8 mouse cellular contexts compared by ENCODE assay signal in the genomic region with DNA sequence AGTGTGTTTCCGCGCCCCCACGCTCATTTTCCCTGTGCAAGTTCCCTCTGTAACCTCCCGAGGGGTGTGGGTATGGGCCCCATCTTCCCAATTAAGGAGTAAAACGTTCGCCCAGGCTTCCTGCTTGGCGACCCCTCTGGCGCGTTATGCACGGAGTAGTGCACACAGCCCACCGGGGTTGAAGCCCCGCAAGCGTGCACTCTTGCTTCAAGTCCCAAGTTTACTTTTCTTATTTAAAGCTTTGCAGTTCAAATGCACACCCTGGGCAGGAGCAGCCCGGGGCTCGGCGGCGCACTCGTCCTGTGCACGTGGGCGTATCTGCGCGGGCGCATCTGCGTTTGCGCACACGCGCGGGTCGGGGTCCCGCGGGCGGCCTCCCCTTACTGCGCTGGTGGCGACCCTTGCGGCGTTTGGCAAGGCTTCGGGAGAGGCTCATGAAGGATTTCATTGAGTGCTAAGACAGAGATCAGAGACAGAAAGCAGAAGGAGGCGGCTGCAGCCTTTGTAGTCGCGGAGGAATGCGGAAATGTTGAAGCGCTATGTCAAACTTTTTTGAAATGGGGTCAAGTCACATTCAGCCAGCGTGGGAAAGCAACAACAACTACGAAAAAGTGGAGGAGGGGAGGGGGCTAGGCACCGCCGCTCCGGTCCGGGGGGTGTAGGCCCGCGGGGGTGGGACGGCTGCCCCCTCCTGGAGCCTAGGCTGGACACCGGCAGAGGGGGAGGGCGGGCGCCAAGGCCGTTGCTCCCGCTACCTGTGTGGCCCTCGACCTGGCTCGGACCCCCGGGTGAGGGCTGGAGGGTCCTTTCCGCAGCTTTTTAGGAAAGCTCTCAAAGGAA. TPM values are rescaled to one million over a fixed set of nuclear protein-coding genes. Genes with fewer than 3 reads are reported as not detected.
DNase-seq lines count a peak whose midpoint lies in the region; ATAC-seq lines count a peak whose summit lies in the region.

No protein-coding gene starts in this region.

- 0 out of 2 replicates have a peak, but pooled peaks have one; percentile 11 for ATAC-seq in cerebellum, adult (ENCODE audit: insufficient number of reproducible peaks, low FRiP score, low TSS enrichment)
- ATAC-seq in common myeloid progenitor, adult 5-6 weeks (replicated peaks; ENCODE audit: low read depth, poor library complexity, severe bottlenecking) = peak; percentile 19
- peak; percentile 20; the same call in 1 of the 2 replicates for ATAC-seq in liver, embryonic 13.5 days (ENCODE audit: low read depth)
- ATAC-seq in stomach, embryonic 16.5 days (ENCODE audit: insufficient read depth, low FRiP score) = peak; percentile 51

- under 1% methylated on average over 60 of the region's 60 CpGs for WGBS in liver, embryonic 13.5 days (ENCODE audit: insufficient replicate concordance)
- whole genome bisulfite sequencing in stomach, embryonic 16.5 days = under 1% methylated on average over 60 of the region's 60 CpGs

- H3K4me2 ChIP-seq in liver, embryonic 13.5 days = peak overlapping the region; percentile 97
- H3K4me2 ChIP-seq in stomach, embryonic 16.5 days (ENCODE audit: low read depth, low read length) = peak overlapping the region; percentile 96

- peaks cover 19% of the 10 kb centered on the region for H3K4me1 ChIP-seq in liver, embryonic 13.5 days (replicated peaks)
- no peaks in the 10 kb centered on the region for H3K4me1 ChIP-seq in stomach, embryonic 16.5 days (ENCODE audit: control insufficient read depth, insufficient read depth, low read length)

- H3K9me3 ChIP-seq in liver, embryonic 13.5 days (replicated peaks) = no peaks in the 10 kb centered on the region
- H3K9me3 ChIP-seq in stomach, embryonic 16.5 days (replicated peaks; ENCODE audit: control insufficient read depth, low read length) = no peaks in the 10 kb centered on the region

- H3K4me3 ChIP-seq in liver, embryonic 13.5 days (replicated peaks) = peak overlapping the region; percentile 73
- H3K4me3 ChIP-seq in stomach, embryonic 16.5 days (replicated peaks; ENCODE audit: low read length) = peak overlapping the region; percentile 83

- no peak for DNase-seq in cerebellum, adult 11-12 months
- DNase-seq in heart, adult 11 months = peak; percentile 96
- DNase-seq in kidney, adult 18-20 months = peak; percentile 69
- peak; percentile 22 for DNase-seq in liver, embryonic 13.5 days
- peak; percentile 10 to 22 for DNase-seq in natural killer cell, adult 2 months (ENCODE audit: low spot score in 2 of 2)

- peaks cover 10% of the 10 kb centered on the region for H3K36me3 ChIP-seq in liver, embryonic 13.5 days
- H3K36me3 ChIP-seq in stomach, embryonic 16.5 days (ENCODE audit: control insufficient read depth, insufficient read depth, low read length) = no peaks in the 10 kb centered on the region; the same call in 1 of the 2 replicates

- peak overlapping the region; percentile 79 for H3K9ac ChIP-seq in liver, embryonic 13.5 days
- H3K9ac ChIP-seq in stomach, embryonic 16.5 days (ENCODE audit: low read length) = peak overlapping the region; percentile 84

- peaks cover 12% of the 10 kb centered on the region; the same call in 1 of the 2 replicates for H3K27me3 ChIP-seq in liver, embryonic 13.5 days
- no peaks in the 10 kb centered on the region for H3K27me3 ChIP-seq in stomach, embryonic 16.5 days (ENCODE audit: control insufficient read depth, insufficient read depth, low read length)

- H3K27ac ChIP-seq in liver, embryonic 13.5 days = peak overlapping the region; percentile 79
- H3K27ac ChIP-seq in stomach, embryonic 16.5 days (ENCODE audit: low read length) = peak overlapping the region; percentile 93

RNA-seq across cellular contexts. Expression of gene Cdk6, which starts 0.9 kb away (rescaled TPM):
- total RNA-seq in common myeloid progenitor, adult 5-6 weeks (2017) = 277 and 295 TPM in 2 replicates
- polyA plus RNA-seq in liver, embryonic 13.5 days (2015; fragmentation: Nextera tagmentation; extraction: Ambion mirVana) = 23.0 and 26.0 TPM in 2 replicates
- 22.6 and 25.9 TPM in 2 replicates for polyA plus RNA-seq in stomach, embryonic 16.5 days (2015; fragmentation: Nextera tagmentation; extraction: Ambion mirVana)
